Mouse (Mus musculus) WW6 (cell line): ENCODE measurements around the gene Hbb-bh2.
"Not testable (repeated sequence)": the region's sequence is repeated elsewhere in the genome, so short reads cannot be mapped to it uniquely, and the experiment has no call there.

Source experiments
- DNase-seq: peaks from one replicate; pipeline ENCODE4 v3.0.0-alpha.2; 2013; ENCODE audit warnings: low read depth, low spot score

Gene Hbb-bh2

GRCm38 (mm10) chr7:103812174-103812573, 28.1 kb downstream of the Hbb-bh2 start:
- DNase-seq: no peak

- no peak for DNase-seq
Measured at GRCm38 (mm10) chr7:103811223-103811845, 29.0 kb downstream of the Hbb-bh2 start.

GRCm38 (mm10) chr7:103810746-103811145, 29.6 kb downstream of the Hbb-bh2 start:
- DNase-seq: no peak

- DNase-seq: no peak
Measured at GRCm38 (mm10) chr7:103810296-103810695, 30.0 kb downstream of the Hbb-bh2 start.

DNA sequence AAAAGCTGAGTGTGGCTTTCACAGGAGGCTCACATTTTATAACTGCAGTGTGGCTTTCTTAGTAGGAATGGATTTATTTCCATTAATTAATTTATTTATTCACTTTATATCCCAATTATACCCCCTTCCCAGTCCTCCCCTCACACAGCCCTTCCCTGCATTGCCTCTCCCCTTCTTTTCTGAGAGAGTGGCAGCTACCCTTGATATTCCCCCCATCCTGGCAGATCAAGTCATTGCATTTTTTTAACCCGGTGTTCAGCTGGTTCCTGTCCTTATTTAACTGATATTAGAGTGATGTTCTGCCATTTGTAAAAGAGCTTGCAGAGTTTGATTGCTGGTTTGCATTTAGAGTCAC, 30.5 kb downstream of the Hbb-bh2 start:
- no peak for DNase-seq

DNA sequence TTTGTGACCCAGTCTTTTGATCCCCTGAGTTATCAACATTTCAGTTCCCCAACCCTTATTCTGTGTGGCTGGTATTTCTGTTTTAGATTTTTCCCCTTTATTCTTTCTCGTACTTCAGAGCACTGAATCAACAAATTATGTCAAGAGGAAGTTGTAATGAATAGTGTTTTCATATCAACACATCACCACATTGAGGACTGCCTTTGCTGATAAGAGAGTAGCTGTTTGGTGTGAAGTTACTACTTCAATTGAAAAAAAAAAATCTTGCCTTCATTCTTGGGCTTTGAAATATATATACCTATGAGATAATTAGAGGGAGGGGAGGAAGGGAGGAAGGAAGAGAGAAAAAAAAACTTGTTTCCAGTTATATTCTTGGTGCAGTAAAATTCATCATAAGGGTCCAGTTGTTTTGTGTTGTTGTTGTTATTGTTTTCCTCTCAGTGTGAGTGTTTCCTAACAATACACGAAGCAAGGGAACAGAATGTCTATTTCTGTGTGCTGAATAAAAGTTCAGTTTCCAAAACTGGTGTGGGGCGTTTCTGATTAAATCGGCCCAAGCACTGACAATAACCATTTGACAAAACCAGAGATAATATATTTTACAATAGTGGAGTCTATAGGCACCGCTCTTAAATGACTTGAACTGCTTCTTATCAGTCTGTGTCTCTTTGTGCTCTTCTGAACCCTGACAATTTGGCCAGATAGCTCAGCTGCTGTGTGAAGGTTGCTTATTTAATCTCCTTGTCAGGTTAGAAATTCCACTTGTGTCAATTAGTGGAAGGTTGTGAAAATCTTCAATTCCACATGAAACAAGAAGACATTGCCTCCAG, 31.1 kb downstream of the Hbb-bh2 start:
- no peak for DNase-seq

GRCm38 (mm10) chr7:103808120-103808519, 32.2 kb downstream of the Hbb-bh2 start:
- not testable (repeated sequence) for DNase-seq

DNA sequence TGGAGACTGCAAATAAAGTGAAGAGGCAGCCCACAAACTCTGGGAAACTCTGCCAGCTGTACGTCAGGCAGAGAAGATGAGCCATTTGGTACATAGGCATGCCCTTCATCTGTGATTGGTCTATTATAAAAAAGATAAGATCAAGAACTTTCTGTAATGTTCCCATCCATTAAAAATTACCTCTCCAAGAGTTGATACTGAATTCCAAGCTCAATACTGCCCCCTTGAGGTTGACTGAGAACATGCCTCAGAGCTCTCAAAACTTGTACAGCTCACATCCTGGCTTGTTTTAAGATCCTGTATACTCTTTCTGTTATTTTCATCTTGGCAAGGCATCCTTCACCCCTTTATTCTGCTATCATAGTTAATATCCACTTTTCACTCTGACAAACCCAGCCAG, 33.5 kb downstream of the Hbb-bh2 start:
- DNase-seq: peak; percentile 11

GRCm38 (mm10) chr7:103792669-103793388, 47.5 kb downstream of the Hbb-bh2 start:
- DNase-seq: no peak

- DNase-seq: no peak
Measured at GRCm38 (mm10) chr7:103791721-103792120, 48.6 kb downstream of the Hbb-bh2 start, which contains the start of gene Olfr67. TSS of gene Olfr67 (minus strand) at chr7:103791821.
